16 mouse cellular contexts compared by ENCODE assay signal in the genomic region with DNA sequence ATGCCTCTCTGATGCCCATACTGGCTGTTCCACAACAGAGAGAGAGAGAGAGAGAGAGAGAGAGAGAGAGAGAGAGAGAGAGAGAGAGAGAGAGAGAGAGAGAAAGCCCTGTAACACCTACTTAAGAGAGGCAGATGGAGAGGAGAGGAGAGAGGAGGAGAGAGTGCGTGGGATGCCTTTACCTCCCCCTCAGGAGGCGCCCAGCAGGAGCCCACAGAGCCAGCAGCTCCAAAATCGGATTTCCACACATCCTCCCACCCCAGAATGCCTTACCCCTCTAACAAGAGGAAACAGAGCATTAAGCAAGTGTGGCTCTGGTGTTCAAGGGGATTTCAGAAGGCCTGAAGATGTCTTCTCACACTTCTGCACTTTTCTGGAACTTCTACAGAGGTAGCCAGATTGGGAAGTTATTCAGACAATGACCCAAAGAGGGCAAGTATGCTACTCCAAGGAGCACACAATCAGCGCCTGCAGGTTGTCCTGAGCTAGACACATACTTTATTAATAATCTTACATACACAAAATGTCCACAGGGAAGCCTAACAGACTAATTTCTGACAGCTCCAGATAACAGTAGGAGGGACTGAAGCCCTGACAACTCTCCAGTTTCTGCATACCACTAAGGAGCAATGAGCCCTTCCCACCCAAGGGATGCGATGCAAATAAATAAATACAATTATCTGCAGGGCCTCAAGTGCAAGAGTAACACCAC.
DNase-seq lines count a peak whose midpoint lies in the region; ATAC-seq and TF ChIP-seq lines count a peak whose summit lies in the region.
"Had no signal": no experiment of that assay in that cellular context is flagged by ENCODE, and none has a peak within 500 bp of the region (broad histone marks: within the 10 kb centered on the region; RNA-seq: fewer than 3 reads in every experiment).

No protein-coding gene starts in this region.

- peak; percentile 94 for ATAC-seq in megakaryocyte-erythroid progenitor cell, adult 5-6 weeks (replicated peaks; ENCODE audit: low FRiP score, low TSS enrichment, poor library complexity, severe bottlenecking)
- ATAC-seq: forebrain, embryonic 13.5 days; hindbrain, embryonic 16.5 days had no signal

- peak overlapping the region; percentile 16; the same call in 1 of the 2 replicates for H3K27ac ChIP-seq in layer of hippocampus, adult 2 months
- H3K27ac ChIP-seq in liver, adult 2 months (replicated peaks; ENCODE audit: insufficient read depth, low read depth, low read length): peak overlapping the region; percentile 39; the same call in 1 of the 2 replicates
- no peak overlapping the region for H3K27ac ChIP-seq in kidney, adult 2 months (ENCODE audit: insufficient read depth, low read depth, low read length)
- H3K27ac ChIP-seq: embryonic facial prominence, embryonic 12.5 days; forebrain, embryonic 13.5 days; heart, embryonic 15.5 days; midbrain, embryonic 12.5 days had no signal

- 88% methylated on average over 5 of the region's 5 CpGs for WGBS in liver, adult 2 months
- WGBS in kidney, adult 2 months: 88% methylated on average over 5 of the region's 5 CpGs

- peaks cover 8% of the 10 kb centered on the region for H3K36me3 ChIP-seq in liver, adult 2 months (ENCODE audit: control insufficient read depth, insufficient read depth, low read length)
- H3K36me3 ChIP-seq in kidney, adult 2 months (ENCODE audit: control insufficient read depth, insufficient read depth, low read length): no peaks in the 10 kb centered on the region
- H3K36me3 ChIP-seq: heart, embryonic 15.5 days; midbrain, embryonic 12.5 days had no signal

- no peaks in the 10 kb centered on the region; the same call in 1 of the 2 replicates for H3K79me2 ChIP-seq in liver, adult 2 months (ENCODE audit: control insufficient read depth, insufficient read depth, low read length)

- peak in 1 of 2 experiments; percentile 28 for DNase-seq in layer of hippocampus, adult 2 months (ENCODE audit: low spot score in 2 of 2)
- DNase-seq in layer of hippocampus, adult 11-12 months (ENCODE audit: low spot score): no peak
- peak; percentile 30 for DNase-seq in c-Kit-positive CD71-negative TER-119-negative erythroid progenitor cells, embryonic 14.5 days (ENCODE audit: low read depth)
- DNase-seq in liver, adult 2 months (ENCODE audit: extremely low read depth, low read depth, low spot score): no peak
- no peak for DNase-seq in kidney, adult 2 months
- no peak for DNase-seq in cerebellum, adult 11-12 months
- no peak for DNase-seq in gastrocnemius, postnatal 4 days (ENCODE audit: low spot score in 2 of 2)
- DNase-seq: cerebellum, postnatal 10 days; lung, postnatal 10 days; right cerebral cortex, postnatal 14 days had no signal

- H3K4me1 ChIP-seq in liver, adult 2 months (ENCODE audit: control insufficient read depth, insufficient read depth, low read length): no peaks in the 10 kb centered on the region
- H3K4me1 ChIP-seq in kidney, adult 2 months (ENCODE audit: control insufficient read depth, insufficient read depth, low read length): peaks cover 9% of the 10 kb centered on the region
- H3K4me1 ChIP-seq: embryonic facial prominence, embryonic 12.5 days; midbrain, embryonic 12.5 days had no signal

- no peak for TF ChIP-seq POLR2A in liver, adult 2 months (IDR thresholded peaks at IDR 0.05; ENCODE audit: extremely low read depth, insufficient read depth, low read length)
- TF ChIP-seq POLR2A in kidney, adult 2 months (IDR thresholded peaks at IDR 0.05; ENCODE audit: low read depth, low read length): no peak

- no peak overlapping the region for H3K4me3 ChIP-seq in layer of hippocampus, adult 2 months
- no peak overlapping the region for H3K4me3 ChIP-seq in liver, adult 2 months (ENCODE audit: insufficient read depth, low read depth, low read length)
- no peak overlapping the region for H3K4me3 ChIP-seq in kidney, adult 2 months (ENCODE audit: insufficient read depth, low read depth, low read length)
- H3K4me3 ChIP-seq: embryonic facial prominence, embryonic 12.5 days; forebrain, embryonic 13.5 days; heart, embryonic 15.5 days; midbrain, embryonic 12.5 days had no signal

- H3K27me3 ChIP-seq in liver, adult 2 months (ENCODE audit: control insufficient read depth, insufficient read depth, low read length): no peaks in the 10 kb centered on the region
- no peaks in the 10 kb centered on the region for H3K27me3 ChIP-seq in kidney, adult 2 months (replicated peaks; ENCODE audit: control insufficient read depth, insufficient read depth, low read length)
- H3K27me3 ChIP-seq: embryonic facial prominence, embryonic 12.5 days; forebrain, embryonic 13.5 days; heart, embryonic 15.5 days; midbrain, embryonic 12.5 days had no signal

- H3K9ac ChIP-seq in liver, adult 2 months (ENCODE audit: low read depth, low read length): no peak overlapping the region
- H3K9ac ChIP-seq: embryonic facial prominence, embryonic 12.5 days; forebrain, embryonic 13.5 days; heart, embryonic 15.5 days; midbrain, embryonic 12.5 days had no signal

- TF ChIP-seq CTCF in layer of hippocampus, adult 2 months (conservative IDR thresholded peaks at IDR 0.05): no peak
- no peak for TF ChIP-seq CTCF in liver, adult 2 months (IDR thresholded peaks at IDR 0.05; ENCODE audit: low read depth, low read length)
- no peak for TF ChIP-seq CTCF in kidney, adult 2 months (conservative IDR thresholded peaks at IDR 0.05; ENCODE audit: insufficient read depth, insufficient read length, low read depth, low read length)
